Mouse (Mus musculus) hindbrain, embryonic 14.5 days (tissue): ENCODE measurements around the gene Pilra. TPM values are rescaled to one million over a fixed set of nuclear protein-coding genes. Genes with fewer than 3 reads are reported as not detected.
A peak's percentile ranks its signal among the peaks of the same experiment; 100 is the strongest.

Source experiments
- ATAC-seq: fragments of 200-750 bp; cut with Nextera tagmentation; 2 replicates; pipeline ENCODE4 v1.8.0; 2017; ENCODE audit warnings: moderate number of reproducible peaks, mild to moderate bottlenecking, moderate TSS enrichment, moderate library complexity; ENCODE audit not compliant: low FRiP score
- DNase-seq: peaks from one replicate; pipeline ENCODE4 v3.0.0-alpha.2; 2015; ENCODE audit warnings: low spot score
- H3K27ac ChIP-seq: fragments of 300-500 bp; sonication (generic); 2 replicates; pipeline ENCODE4 v1.5.1; 2014; ENCODE audit warnings: mild to moderate bottlenecking, moderate library complexity
- H3K27me3 ChIP-seq: fragments of 300-500 bp; sonication (generic); 2 replicates; pipeline ENCODE4 v1.6.1; 2014; ENCODE audit warnings: mild to moderate bottlenecking, low read length, mixed read lengths; ENCODE audit not compliant: control insufficient read depth, insufficient read depth
- H3K36me3 ChIP-seq: fragments of 300-500 bp; sonication (generic); replicated peaks from 2 replicates; pipeline ENCODE4 v1.6.1; 2014; ENCODE audit not compliant: control insufficient read depth, insufficient read depth
- H3K4me1 ChIP-seq: fragments of 300-500 bp; sonication (generic); replicated peaks from 2 replicates; pipeline ENCODE4 v1.6.1; 2014; ENCODE audit warnings: antibody characterized with exemption, low read length, mixed read lengths; ENCODE audit not compliant: control insufficient read depth, insufficient read depth
- H3K4me2 ChIP-seq: fragments of 300-500 bp; sonication (generic); replicated peaks from 2 replicates; pipeline ENCODE4 v1.6.1; 2014; ENCODE audit warnings: mild to moderate bottlenecking, moderate library complexity
- H3K4me3 ChIP-seq: fragments of 300-500 bp; sonication (generic); replicated peaks from 2 replicates; pipeline ENCODE4 v1.5.1; 2014; ENCODE audit warnings: mild to moderate bottlenecking, low read length
- H3K9ac ChIP-seq: fragments of 300-500 bp; sonication (generic); 2 replicates; pipeline ENCODE4 v1.6.1; 2014
- H3K9me3 ChIP-seq: fragments of 300-500 bp; sonication (generic); 2 replicates; pipeline ENCODE4 v1.6.1; 2016; ENCODE audit warnings: low read length; ENCODE audit not compliant: control insufficient read depth
- WGBS: fragments of 180-500 bp; shearing (Covaris S2); extraction: QIAGEN DNeasy Blood & Tissue Kit; methylation state at CpG from one replicate; pipeline ENCODE4 v1.1.7; 2014; 5-methylcytosine and 5-hydroxymethylcytosine counted together
- polyA plus RNA-seq: library from polyadenylated mRNA; unstranded; fragments of >200 nt; fragmentation: Nextera tagmentation; extraction: Ambion mirVana; gene quantifications from 2 replicates; pipeline ENCODE4 v1.2.1, GENCODE M21; 2014

Gene Pilra
- polyA plus RNA-seq, 1 experiment from 2014 or later = 0.62 TPM

DNA sequence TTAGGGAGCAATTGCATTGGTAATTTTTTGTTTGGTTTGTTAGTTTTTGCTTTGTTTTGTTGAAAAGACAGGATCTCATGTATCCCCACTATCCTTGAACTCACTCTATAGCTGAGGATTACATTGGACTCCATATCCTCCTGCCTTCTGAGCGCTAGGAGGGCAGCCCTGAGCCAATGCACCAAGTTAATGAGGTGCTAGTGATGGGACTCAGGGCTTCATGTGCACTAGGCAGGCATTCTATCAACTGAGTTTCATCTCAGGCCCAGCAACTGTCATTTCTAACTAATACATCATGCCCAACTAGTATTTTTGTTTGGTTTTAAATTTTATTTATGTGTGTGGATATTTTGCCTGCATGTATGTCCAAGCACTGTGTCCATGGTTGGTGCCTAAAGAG lies 29.9 kb downstream of the Pilra start:
- no peaks in the 10 kb centered on the region for H3K9me3 ChIP-seq
- H3K9ac ChIP-seq = no peak overlapping the region
- ATAC-seq (no peak), DNase-seq (no peak)
- no peak overlapping the region for H3K27ac ChIP-seq
- WGBS = 83% methylated on average over 1 of the region's 1 CpGs
- H3K4me1 ChIP-seq = no peaks in the 10 kb centered on the region
- H3K4me3 ChIP-seq = no peak overlapping the region
- H3K4me2 ChIP-seq = no peak overlapping the region
- no peaks in the 10 kb centered on the region for H3K27me3 ChIP-seq
- no peaks in the 10 kb centered on the region for H3K36me3 ChIP-seq

DNA sequence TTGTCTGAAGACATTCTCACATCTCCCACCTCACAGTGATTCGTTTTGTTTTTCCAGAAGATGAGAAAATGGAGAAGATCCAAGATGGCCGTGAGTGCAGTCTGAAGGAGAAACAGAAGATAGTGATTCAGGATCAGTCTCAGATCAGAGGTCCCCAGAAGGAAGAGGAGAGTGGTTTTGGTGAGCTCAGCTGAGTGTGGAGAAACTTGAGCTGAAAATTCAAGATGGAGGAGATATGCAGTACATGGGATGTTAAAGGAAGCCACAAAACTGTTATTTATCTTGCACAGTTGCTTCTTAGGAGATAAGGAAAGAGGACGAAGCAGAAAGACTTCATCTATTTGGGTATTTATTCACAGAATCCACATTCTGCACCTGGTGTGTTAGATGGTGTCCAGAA lies 35.2 kb downstream of the Pilra start:
- no peaks in the 10 kb centered on the region for H3K27me3 ChIP-seq
- 86% methylated on average over 3 of the region's 3 CpGs for WGBS
- no peaks in the 10 kb centered on the region for H3K9me3 ChIP-seq
- H3K27ac ChIP-seq = no peak overlapping the region
- DNase-seq (no peak), ATAC-seq (no peak)
- H3K4me2 ChIP-seq = no peak overlapping the region
- H3K9ac ChIP-seq = no peak overlapping the region
- no peaks in the 10 kb centered on the region for H3K36me3 ChIP-seq
- no peaks in the 10 kb centered on the region for H3K4me1 ChIP-seq
- H3K4me3 ChIP-seq = no peak overlapping the region

DNA sequence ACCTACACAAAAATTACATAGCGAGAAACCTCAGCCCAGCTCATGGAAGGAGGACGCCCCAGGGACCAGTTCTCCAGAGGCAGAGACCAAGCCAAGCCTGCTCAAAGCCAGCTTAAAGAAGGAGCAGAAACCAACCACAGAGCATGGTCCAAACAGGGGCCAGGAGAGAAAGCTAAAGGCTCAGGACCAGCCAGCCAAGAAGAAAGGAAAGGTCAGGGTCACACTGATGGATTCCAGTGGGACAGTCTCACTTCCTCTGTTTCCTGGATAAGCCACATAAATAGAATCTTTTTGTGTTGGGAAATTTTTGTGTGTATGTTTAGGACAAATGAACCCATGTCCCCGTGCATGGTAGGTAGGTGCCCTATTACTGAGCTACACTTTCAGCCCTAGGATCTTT lies 39.5 kb downstream of the Pilra start:
- WGBS = 87% methylated on average over 3 of the region's 3 CpGs
- Histone ChIP-seq H3K9me3 (no peaks in the 10 kb centered on the region), H3K27ac (no peak overlapping the region), H3K4me3 (no peak overlapping the region), H3K36me3 (no peaks in the 10 kb centered on the region), H3K9ac (no peak overlapping the region), H3K27me3 (no peaks in the 10 kb centered on the region), H3K4me1 (no peaks in the 10 kb centered on the region), H3K4me2 (no peak overlapping the region)
- DNase-seq = no peak
- no peak for ATAC-seq

DNA sequence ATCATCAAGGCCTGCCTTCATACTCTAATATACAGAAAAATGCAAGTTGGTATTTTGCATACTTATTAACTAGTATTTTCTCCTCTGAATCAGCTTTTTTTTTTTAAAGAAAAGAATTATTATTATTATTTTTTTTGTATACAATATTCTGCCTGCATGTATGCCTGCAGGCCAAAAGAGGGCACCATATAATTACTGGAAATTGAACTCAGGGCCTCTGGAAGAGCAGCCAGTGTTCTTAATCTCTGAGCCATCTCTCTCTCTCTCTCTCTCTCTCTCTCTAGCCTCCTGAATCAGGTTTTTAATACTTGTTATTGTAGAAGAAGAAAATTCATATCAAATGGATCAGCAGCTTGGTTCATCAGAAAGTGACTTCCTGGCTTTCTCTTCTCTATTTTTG lies 44.5 kb downstream of the Pilra start:
- Histone ChIP-seq H3K4me2 (no peak overlapping the region), H3K27me3 (no peaks in the 10 kb centered on the region), H3K9ac (no peak overlapping the region), H3K36me3 (no peaks in the 10 kb centered on the region), H3K4me1 (no peaks in the 10 kb centered on the region; the same call in 1 of the 2 replicates), H3K4me3 (no peak overlapping the region), H3K9me3 (no peaks in the 10 kb centered on the region), H3K27ac (no peak overlapping the region)
- peak; percentile 32 for DNase-seq
- no peak for ATAC-seq

DNA sequence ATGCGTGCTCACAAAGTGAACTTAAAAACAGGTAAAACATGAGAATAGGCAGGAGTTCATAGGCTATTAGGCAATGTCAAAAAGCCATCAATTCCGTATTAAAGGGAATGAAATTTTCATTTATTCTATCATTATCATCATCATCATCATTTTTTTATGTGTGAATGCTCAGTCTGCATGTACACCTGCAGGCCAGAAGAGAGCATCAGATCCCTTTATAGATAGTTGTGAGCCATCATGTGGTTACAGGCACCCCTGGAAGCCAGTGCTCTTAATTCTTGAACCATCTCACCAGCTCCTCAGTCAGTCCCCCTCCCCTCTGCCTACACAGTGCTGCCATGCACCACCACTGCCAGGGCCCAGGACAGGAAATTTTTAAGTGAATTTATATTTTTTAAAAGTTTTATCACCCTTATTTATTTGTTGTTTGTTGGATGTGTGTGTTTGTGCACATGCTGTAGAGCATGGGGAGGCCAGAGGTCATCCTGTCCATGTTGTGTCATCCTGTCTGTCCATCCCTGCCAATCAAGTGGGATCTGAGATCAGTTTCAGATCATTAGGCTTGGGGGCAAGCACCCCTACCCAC lies 47.0 kb downstream of the Pilra start:
- peaks cover 5% of the 10 kb centered on the region for H3K36me3 ChIP-seq
- no peak for DNase-seq
- H3K9me3 ChIP-seq = no peaks in the 10 kb centered on the region
- H3K4me3 ChIP-seq = no peak overlapping the region
- no peak overlapping the region for H3K9ac ChIP-seq
- H3K27me3 ChIP-seq = no peaks in the 10 kb centered on the region
- ATAC-seq = no peak
- no peak overlapping the region for H3K27ac ChIP-seq
- 94% methylated on average over 2 of the region's 2 CpGs for WGBS
- H3K4me1 ChIP-seq = peaks cover 13% of the 10 kb centered on the region
- no peak overlapping the region for H3K4me2 ChIP-seq

DNA sequence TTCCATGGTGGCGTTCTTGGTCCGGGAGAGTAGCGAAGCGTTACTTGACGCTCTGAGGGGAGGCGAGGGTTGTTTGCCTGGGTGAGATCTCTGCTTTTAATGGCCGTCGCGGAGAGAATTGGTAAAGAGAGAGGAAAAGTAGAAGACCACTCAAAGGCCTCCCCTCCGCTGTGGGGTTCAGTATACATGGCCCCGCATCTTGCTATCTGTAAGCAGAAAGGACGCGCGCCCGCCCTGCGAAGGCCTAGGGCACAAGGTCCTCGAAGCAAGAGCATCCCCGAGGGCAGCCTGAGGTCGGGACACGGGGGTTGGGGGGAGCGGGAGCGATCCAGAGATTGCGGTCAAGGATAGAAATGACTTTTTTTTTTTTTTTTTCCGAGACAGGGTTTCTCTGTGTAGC lies 47.9 kb downstream of the Pilra start:
- Histone ChIP-seq H3K9ac (no peak overlapping the region), H3K4me3 (peak overlapping the region; percentile 71), H3K4me2 (peak overlapping the region; percentile 71), H3K9me3 (no peaks in the 10 kb centered on the region), H3K4me1 (peaks cover 21% of the 10 kb centered on the region), H3K36me3 (peaks cover 14% of the 10 kb centered on the region), H3K27ac (no peak overlapping the region), H3K27me3 (no peaks in the 10 kb centered on the region)
- ATAC-seq (no peak), DNase-seq (no peak)
- 75% methylated on average over 24 of the region's 24 CpGs for WGBS

DNA sequence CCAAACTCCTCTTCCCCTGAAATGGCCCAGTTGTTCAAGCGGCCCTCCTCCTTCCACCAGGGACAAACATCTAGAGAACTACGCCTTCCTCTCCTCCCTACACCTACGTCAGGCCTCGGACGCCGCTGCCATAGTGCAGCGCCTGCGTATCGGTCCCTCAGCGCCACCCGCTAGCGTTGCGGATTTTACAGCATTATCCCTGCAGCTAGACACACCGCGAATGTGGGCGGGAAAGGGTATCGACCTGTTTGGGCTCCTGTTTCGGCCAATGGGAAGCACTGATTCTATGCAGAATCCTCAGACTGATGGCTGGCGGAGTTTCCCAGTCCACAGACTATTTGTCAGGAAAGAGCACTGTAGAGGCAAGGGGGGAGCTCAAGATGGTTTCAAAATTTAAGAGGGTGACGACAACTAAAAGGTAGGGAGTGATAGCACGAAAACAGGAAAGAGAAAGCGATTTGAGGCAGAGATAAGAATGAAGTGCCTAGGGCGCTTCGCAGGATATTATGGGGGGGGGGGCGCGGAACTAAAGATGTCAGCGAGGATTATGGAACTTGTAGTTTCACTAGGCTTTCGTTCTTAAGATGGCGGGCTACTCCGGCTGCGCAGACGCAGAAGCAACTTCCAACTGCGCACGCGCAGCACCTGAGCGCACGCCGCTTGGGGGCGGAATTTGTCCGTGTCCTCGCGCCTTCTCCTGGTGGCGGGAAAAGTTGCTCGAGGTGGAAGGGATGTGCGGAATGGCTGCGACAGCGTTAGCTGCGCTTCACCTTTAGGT lies 48.7 kb downstream of the Pilra start, which contains the start of the genes Mepce and Zcwpw1:
TSS of gene Mepce (minus strand) at position 505 of the 778 bp plus-strand sequence.
TSS of gene Zcwpw1 (plus strand) at position 648 of the 778 bp plus-strand sequence.
- Histone ChIP-seq H3K9ac (peak within 1 kb of the TSS; percentile 86), H3K27me3 (no peaks in the 10 kb centered on the region), H3K4me3 (peak within 1 kb of the TSS; percentile 71), H3K4me1 (peaks cover 24% of the 10 kb centered on the region), H3K9me3 (no peaks in the 10 kb centered on the region), H3K36me3 (peaks cover 22% of the 10 kb centered on the region), H3K4me2 (peak within 1 kb of the TSS; percentile 81), H3K27ac (peak within 1 kb of the TSS; percentile 97)
- DNase-seq (peak; percentile 99), ATAC-seq (peak; percentile 67)
- under 1% methylated on average over 48 of the region's 48 CpGs for WGBS

DNA sequence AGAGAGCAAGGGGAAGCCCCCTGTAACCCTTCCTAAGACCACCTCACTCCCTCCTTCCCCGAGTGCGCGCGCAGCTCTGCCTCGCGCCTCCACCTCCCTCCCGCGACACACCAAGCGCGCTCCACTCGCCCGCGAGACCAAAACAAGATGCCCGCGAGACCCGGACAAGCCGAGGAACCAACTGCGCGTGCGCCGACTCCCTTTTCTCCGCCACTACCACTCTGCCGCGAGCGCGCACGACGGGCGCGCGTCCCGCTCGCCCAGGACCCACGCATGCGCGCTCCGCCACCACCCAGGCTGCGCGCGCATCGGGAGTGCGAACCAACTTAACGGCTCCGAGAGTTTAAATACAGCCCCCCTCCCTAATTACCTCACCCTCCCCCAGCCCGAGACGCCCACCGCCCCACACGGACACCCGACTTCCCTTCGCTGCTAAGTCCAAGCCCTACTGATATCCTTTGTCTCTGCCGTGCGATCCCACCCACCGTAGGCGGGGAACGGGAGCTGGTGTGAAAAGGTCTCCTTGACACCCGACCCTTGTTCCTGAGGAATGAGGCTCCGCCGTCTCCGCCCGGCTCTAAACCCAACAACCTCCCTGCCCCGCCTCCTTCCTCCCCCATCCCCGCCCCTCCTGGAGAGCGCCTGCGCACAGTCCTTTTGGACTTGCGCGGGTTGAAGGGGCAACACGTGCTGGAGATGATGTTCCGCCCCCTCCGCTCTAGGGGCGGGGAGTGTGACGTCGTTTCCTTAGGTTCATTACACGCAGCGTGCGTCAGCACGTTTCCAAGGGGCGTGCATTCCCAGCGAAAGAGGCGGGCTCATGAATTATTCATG lies 49.8 kb downstream of the Pilra start:
- no peaks in the 10 kb centered on the region for H3K9me3 ChIP-seq
- under 1% methylated on average over 78 of the region's 79 CpGs for WGBS
- H3K27ac ChIP-seq = peak overlapping the region; percentile 97
- ATAC-seq = peak; percentile 87
- H3K9ac ChIP-seq = peak overlapping the region; percentile 86
- H3K4me3 ChIP-seq = peak overlapping the region; percentile 71
- H3K27me3 ChIP-seq = no peaks in the 10 kb centered on the region
- H3K4me2 ChIP-seq = peak overlapping the region; percentile 81
- peaks cover 33% of the 10 kb centered on the region for H3K36me3 ChIP-seq
- peaks cover 24% of the 10 kb centered on the region for H3K4me1 ChIP-seq
- DNase-seq = peak; percentile 100
